Mouse (Mus musculus) kidney, embryonic 14.5 days (tissue): ENCODE results near the gene Myh9. TPM values are rescaled to one million over a fixed set of nuclear protein-coding genes. Genes with fewer than 3 reads are reported as not detected.

ENCODE experiments used
- ATAC-seq: fragments of 200-750 bp; cut with Nextera tagmentation; 2 replicates; pipeline ENCODE4 v1.8.0; 2017; ENCODE audit warnings: moderate number of reproducible peaks, mild to moderate bottlenecking, moderate TSS enrichment, moderate library complexity; ENCODE audit not compliant: low FRiP score, low TSS enrichment
- H3K27ac ChIP-seq: fragments of 300-500 bp; sonication (generic); 2 replicates; pipeline ENCODE4 v1.5.1; 2014; ENCODE audit warnings: low read depth, mild to moderate bottlenecking, low read length, moderate library complexity, mixed read lengths
- H3K27me3 ChIP-seq: fragments of 300-500 bp; sonication (generic); 2 replicates; pipeline ENCODE4 v1.6.1; 2014; ENCODE audit warnings: mild to moderate bottlenecking, low read length; ENCODE audit not compliant: control insufficient read depth, insufficient read depth
- H3K36me3 ChIP-seq: fragments of 300-500 bp; sonication (generic); 2 replicates; pipeline ENCODE4 v1.6.1; 2014; ENCODE audit warnings: low read length, mixed read lengths; ENCODE audit not compliant: control insufficient read depth, insufficient read depth
- H3K4me1 ChIP-seq: fragments of 300-500 bp; sonication (generic); 2 replicates; pipeline ENCODE4 v1.6.1; 2014; ENCODE audit warnings: low read length, mixed read lengths; ENCODE audit not compliant: control insufficient read depth, insufficient read depth
- H3K4me2 ChIP-seq: fragments of 300-500 bp; sonication (generic); replicated peaks from 2 replicates; pipeline ENCODE4 v1.6.1; 2014; ENCODE audit warnings: low read depth, mild to moderate bottlenecking, low read length
- H3K4me3 ChIP-seq: fragments of 300-500 bp; sonication (generic); 2 replicates; pipeline ENCODE4 v1.5.1; 2014; ENCODE audit warnings: mild to moderate bottlenecking, low read length
- H3K9ac ChIP-seq: fragments of 300-500 bp; sonication (generic); 2 replicates; pipeline ENCODE4 v1.6.1; 2014; ENCODE audit warnings: low read depth, mild to moderate bottlenecking, low read length, moderate library complexity
- H3K9me3 ChIP-seq: fragments of 300-500 bp; sonication (generic); 2 replicates; pipeline ENCODE4 v1.6.1; 2016; ENCODE audit warnings: low read length; ENCODE audit not compliant: control insufficient read depth
- whole genome bisulfite sequencing: fragments of 180-500 bp; shearing (Covaris S2); extraction: QIAGEN DNeasy Blood & Tissue Kit; methylation state at CpG from one replicate; pipeline ENCODE4 v1.1.7; 2014; 5-methylcytosine and 5-hydroxymethylcytosine counted together
- polyA plus RNA-seq: library from polyadenylated mRNA; unstranded; fragments of >200 nt; fragmentation: Nextera tagmentation; extraction: Ambion mirVana; gene quantifications from 2 replicates; pipeline ENCODE4 v1.2.1, GENCODE M21; 2014

Myh9 gene
- polyA plus RNA-seq, 1 experiment from 2014 or later: 72.3 TPM

GRCm38 (mm10) chr15:77813639-77814375 is 28.2 kb downstream of the Myh9 start:
- no peak overlapping the region for H3K4me2 ChIP-seq
- WGBS: 66% methylated on average over 6 of the region's 6 CpGs
- no peaks in the 10 kb centered on the region for H3K9me3 ChIP-seq
- H3K4me1 ChIP-seq: peaks cover 42% of the 10 kb centered on the region; the same call in 1 of the 2 replicates
- H3K9ac ChIP-seq: peak overlapping the region; percentile 9; the same call in 1 of the 2 replicates
- peaks cover 38% of the 10 kb centered on the region for H3K36me3 ChIP-seq
- H3K4me3 ChIP-seq: no peak overlapping the region
- H3K27me3 ChIP-seq: no peaks in the 10 kb centered on the region
- ATAC-seq: no peak
- H3K27ac ChIP-seq: no peak overlapping the region

- no peak for ATAC-seq
- H3K4me3 ChIP-seq: no peak overlapping the region
- peaks cover 46% of the 10 kb centered on the region for H3K36me3 ChIP-seq
- no peak overlapping the region for H3K9ac ChIP-seq
- no peak overlapping the region for H3K4me2 ChIP-seq
- H3K27me3 ChIP-seq: no peaks in the 10 kb centered on the region
- 93% methylated on average over 10 of the region's 10 CpGs for whole genome bisulfite sequencing
- H3K4me1 ChIP-seq: peaks cover 32% of the 10 kb centered on the region; the same call in 1 of the 2 replicates
- no peak overlapping the region for H3K27ac ChIP-seq
- H3K9me3 ChIP-seq: no peaks in the 10 kb centered on the region
Measured at GRCm38 (mm10) chr15:77812578-77812977, 29.4 kb downstream of the Myh9 start.

GRCm38 (mm10) chr15:77811099-77811760 is 30.7 kb downstream of the Myh9 start:
- no peak overlapping the region for H3K9ac ChIP-seq
- H3K4me3 ChIP-seq: no peak overlapping the region
- H3K27ac ChIP-seq: no peak overlapping the region
- no peaks in the 10 kb centered on the region for H3K9me3 ChIP-seq
- H3K4me1 ChIP-seq: peaks cover 21% of the 10 kb centered on the region; the same call in 1 of the 2 replicates
- WGBS: 80% methylated on average over 11 of the region's 11 CpGs
- peaks cover 59% of the 10 kb centered on the region for H3K36me3 ChIP-seq
- no peaks in the 10 kb centered on the region for H3K27me3 ChIP-seq
- no peak for ATAC-seq
- H3K4me2 ChIP-seq: no peak overlapping the region

GRCm38 (mm10) chr15:77810416-77811098 is 31.4 kb downstream of the Myh9 start:
- H3K27ac ChIP-seq: no peak overlapping the region
- 70% methylated on average over 17 of the region's 17 CpGs for WGBS

GRCm38 (mm10) chr15:77809434-77809833 is 32.5 kb downstream of the Myh9 start:
- no peaks in the 10 kb centered on the region for H3K9me3 ChIP-seq
- ATAC-seq: no peak
- no peaks in the 10 kb centered on the region for H3K27me3 ChIP-seq
- H3K4me1 ChIP-seq: peaks cover 9% of the 10 kb centered on the region; the same call in 1 of the 2 replicates
- no peak overlapping the region for H3K9ac ChIP-seq
- no peak overlapping the region for H3K4me2 ChIP-seq
- no peak overlapping the region for H3K4me3 ChIP-seq
- WGBS: 94% methylated on average over 1 of the region's 1 CpGs
- H3K36me3 ChIP-seq: peaks cover 77% of the 10 kb centered on the region
- H3K27ac ChIP-seq: no peak overlapping the region

More at GRCm38 (mm10) chr15:77810416-77811098, 31.4 kb downstream of the Myh9 start:
- no peaks in the 10 kb centered on the region for H3K9me3 ChIP-seq
- H3K36me3 ChIP-seq: peaks cover 66% of the 10 kb centered on the region
- H3K4me3 ChIP-seq: no peak overlapping the region
- ATAC-seq: peak; percentile 48; the same call in 1 of the 2 replicates
- peaks cover 15% of the 10 kb centered on the region; the same call in 1 of the 2 replicates for H3K4me1 ChIP-seq
- H3K4me2 ChIP-seq: no peak overlapping the region
- no peaks in the 10 kb centered on the region for H3K27me3 ChIP-seq
- H3K9ac ChIP-seq: no peak overlapping the region

GRCm38 (mm10) chr15:77807264-77807585 is 34.8 kb downstream of the Myh9 start:
- Histone ChIP-seq H3K36me3 (peaks cover 91% of the 10 kb centered on the region), H3K9me3 (no peaks in the 10 kb centered on the region), H3K27ac (no peak overlapping the region), H3K4me1 (peaks cover 8% of the 10 kb centered on the region; the same call in 1 of the 2 replicates), H3K27me3 (no peaks in the 10 kb centered on the region), H3K4me3 (no peak overlapping the region), H3K4me2 (no peak overlapping the region), H3K9ac (no peak overlapping the region)
- 88% methylated on average over 7 of the region's 7 CpGs for WGBS
- ATAC-seq: no peak

- H3K9me3 ChIP-seq: no peaks in the 10 kb centered on the region
- H3K4me2 ChIP-seq: no peak overlapping the region
- H3K4me3 ChIP-seq: no peak overlapping the region
- ATAC-seq: no peak
- no peaks in the 10 kb centered on the region for H3K27me3 ChIP-seq
- H3K36me3 ChIP-seq: peaks cover 90% of the 10 kb centered on the region
- no peak overlapping the region for H3K27ac ChIP-seq
- no peak overlapping the region for H3K9ac ChIP-seq
- WGBS: 90% methylated on average over 13 of the region's 13 CpGs
- peaks cover 8% of the 10 kb centered on the region; the same call in 1 of the 2 replicates for H3K4me1 ChIP-seq
Measured at GRCm38 (mm10) chr15:77806565-77807263, 35.3 kb downstream of the Myh9 start.

- 90% methylated on average over 4 of the region's 4 CpGs for WGBS
- H3K4me1 ChIP-seq: peaks cover 6% of the 10 kb centered on the region
- H3K27ac ChIP-seq: no peak overlapping the region
- no peak overlapping the region for H3K9ac ChIP-seq
- no peaks in the 10 kb centered on the region for H3K9me3 ChIP-seq
- no peak overlapping the region for H3K4me3 ChIP-seq
- H3K36me3 ChIP-seq: peaks cover 89% of the 10 kb centered on the region
- no peak overlapping the region for H3K4me2 ChIP-seq
- no peak for ATAC-seq
- H3K27me3 ChIP-seq: no peaks in the 10 kb centered on the region
Measured at GRCm38 (mm10) chr15:77805657-77806056, 36.3 kb downstream of the Myh9 start.
